Mouse (Mus musculus) neutrophil, adult 5-6 weeks (primary cell): ENCODE results near the gene Adcy5. TPM values are rescaled to one million over a fixed set of nuclear protein-coding genes. Genes with fewer than 3 reads are reported as not detected.

Experiments used
- ATAC-seq: fragments of 151-379, 151-347 bp; 2 replicates; pipeline ENCODE4 v1.8.0; 2017; ENCODE audit warnings: mild to moderate bottlenecking, moderate TSS enrichment; ENCODE audit not compliant: insufficient number of reproducible peaks, poor library complexity, low FRiP score, severe bottlenecking; ENCODE audit errors: extremely low read depth
- total RNA-seq: library from RNA; stranded (forward); fragments of 200-1000 nt; gene quantifications from 2 replicates; pipeline ENCODE4 v1.2.3, GENCODE M21; 2017

The Adcy5 gene
- total RNA-seq, 1 experiment from 2014 or later = 0.12 TPM

DNA sequence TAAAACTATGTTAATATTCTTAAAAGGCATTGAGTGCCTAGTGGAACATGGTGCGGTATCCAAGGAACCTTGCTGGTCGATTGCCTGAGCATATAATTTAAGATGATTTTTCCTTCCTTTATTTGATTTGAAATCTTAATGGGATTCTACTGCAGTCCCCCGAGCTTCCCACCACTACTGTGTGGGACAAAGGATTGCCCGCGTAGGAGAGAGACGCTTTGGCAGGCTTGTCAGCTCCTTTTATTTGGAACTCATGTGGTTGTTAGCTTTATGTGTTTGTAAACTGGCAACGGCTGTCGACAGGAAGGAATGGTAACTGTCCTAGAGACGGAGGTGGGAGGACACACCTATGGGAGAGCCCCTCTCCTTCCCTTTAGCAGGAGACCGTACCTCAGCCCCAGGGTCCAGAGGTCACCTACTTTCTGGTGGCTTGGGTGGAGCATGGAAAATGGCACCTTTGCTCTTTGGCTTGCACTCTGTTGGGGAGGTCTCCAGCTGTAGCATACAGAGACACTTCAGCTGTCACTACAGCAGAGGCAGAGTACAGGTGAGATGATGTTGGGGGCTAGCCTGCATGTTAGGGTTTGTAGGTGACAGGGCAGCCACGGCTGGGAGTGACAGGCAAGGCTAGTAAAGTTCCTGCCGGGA, 84.8 kb downstream of the Adcy5 start:
- ATAC-seq = no peak

GRCm38 (mm10) chr16:35239966-35240730, 85.5 kb downstream of the Adcy5 start:
- ATAC-seq = no peak

DNA sequence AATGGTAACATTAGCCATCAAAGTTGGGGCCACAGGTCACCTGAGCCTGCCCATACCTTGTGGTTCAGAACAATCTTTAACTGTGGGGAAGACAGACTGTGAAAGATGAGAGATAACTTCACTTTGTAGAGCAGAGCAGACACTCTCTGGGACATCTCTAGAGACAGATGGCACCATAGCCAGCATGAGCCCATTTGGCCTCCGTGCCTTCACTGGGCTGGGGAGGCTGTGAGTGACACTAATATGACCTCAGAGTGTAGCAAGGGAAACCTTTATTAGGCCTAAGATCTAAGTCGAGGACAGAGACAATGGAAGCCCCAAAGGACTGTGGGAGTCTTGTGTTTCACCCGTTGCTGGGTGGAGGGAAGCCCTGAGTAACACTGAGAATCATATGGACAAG, 92.7 kb downstream of the Adcy5 start:
- no peak for ATAC-seq

GRCm38 (mm10) chr16:35248825-35249224, 94.1 kb downstream of the Adcy5 start:
- no peak for ATAC-seq

DNA sequence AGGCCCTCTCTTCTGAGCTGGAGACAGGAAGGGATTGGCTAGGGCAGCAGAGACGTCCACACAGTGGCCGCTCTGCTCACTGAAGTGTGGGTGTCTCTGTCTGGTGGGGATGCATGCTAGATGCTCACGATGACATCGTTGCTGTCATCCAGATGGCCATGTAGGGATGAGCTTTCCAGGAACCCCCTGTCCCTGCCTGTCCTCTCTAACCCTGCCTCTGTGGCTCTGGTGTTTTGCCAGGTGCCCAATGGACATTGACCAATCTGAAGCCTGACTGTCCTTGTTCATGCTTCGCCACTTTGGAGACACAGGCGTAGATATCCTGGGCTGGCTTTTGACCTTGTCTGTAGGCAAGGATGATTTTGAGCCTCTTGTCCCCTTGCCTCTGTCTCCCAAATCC, 95.1 kb downstream of the Adcy5 start:
- ATAC-seq = no peak

- no peak for ATAC-seq
Measured at GRCm38 (mm10) chr16:35251690-35252089, 97.0 kb downstream of the Adcy5 start.

DNA sequence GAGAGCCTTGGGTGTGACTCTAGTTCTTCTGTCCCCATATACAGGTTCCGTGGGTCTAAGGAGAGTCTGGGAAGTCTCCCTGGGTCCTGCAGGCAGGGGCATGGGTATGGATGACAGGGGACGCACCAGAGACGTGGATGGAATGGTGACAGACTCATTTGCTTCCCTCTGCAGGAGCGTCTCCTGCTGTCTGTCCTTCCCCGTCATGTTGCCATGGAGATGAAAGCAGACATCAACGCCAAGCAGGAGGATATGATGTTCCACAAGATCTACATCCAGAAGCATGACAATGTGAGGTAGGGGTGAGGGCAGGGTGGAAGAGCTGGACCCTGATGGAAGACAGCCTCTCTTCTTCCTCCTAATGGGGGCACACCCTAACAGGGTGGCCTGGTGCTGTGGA, 98.3 kb downstream of the Adcy5 start:
- no peak for ATAC-seq

GRCm38 (mm10) chr16:35255981-35256380, 101.3 kb downstream of the Adcy5 start:
- ATAC-seq = no peak

DNA sequence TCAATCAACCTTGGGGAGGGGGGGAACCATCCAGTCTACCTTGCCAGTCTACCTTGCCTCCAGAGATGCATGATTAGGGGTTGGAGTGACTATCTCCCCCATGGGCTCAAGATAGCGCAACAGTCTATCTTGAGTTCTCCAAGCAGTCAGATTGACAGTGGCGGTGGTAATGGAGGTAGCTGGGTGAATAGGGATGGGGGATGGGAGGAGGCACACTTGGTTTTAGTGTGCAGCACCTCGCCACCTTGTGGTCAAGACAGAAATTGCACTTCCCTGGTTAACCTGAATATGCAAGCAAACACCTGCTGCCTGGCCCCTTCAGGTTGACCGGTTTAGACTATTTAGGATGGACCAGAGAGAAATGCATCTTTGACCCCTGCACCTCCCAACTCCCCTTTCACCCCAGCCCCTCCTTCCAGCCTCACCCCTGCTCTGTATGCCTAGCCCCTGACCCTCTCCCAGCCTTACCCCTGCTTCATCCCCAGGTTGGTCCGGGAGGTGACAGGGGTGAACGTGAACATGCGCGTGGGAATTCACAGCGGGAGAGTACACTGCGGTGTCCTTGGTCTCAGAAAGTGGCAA, 115.8 kb downstream of the Adcy5 start:
- ATAC-seq = 0 out of 2 replicates have a peak, but pooled peaks have one; percentile 27

GRCm38 (mm10) chr16:35270945-35271344, 116.3 kb downstream of the Adcy5 start:
- no peak for ATAC-seq

DNA sequence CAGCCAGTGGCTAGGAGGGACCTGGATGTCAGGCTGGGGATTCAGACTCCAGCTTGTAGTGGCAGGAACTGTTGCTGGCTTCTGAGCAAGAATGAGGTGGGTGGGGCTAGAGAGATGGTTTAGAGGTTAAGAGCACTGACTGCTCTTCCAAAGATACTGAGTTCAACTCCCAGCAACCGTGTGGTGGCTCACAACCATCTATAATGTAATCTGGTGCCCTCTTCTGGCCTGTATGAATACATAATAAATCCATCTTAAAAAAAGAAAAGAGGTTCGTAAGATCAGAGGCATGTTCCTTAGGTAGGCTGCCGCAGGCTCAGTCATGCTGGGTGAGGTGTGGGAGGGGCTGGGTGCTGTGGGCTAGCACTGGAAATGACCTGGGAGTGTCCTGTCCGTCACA, 116.9 kb downstream of the Adcy5 start:
- no peak for ATAC-seq

DNA sequence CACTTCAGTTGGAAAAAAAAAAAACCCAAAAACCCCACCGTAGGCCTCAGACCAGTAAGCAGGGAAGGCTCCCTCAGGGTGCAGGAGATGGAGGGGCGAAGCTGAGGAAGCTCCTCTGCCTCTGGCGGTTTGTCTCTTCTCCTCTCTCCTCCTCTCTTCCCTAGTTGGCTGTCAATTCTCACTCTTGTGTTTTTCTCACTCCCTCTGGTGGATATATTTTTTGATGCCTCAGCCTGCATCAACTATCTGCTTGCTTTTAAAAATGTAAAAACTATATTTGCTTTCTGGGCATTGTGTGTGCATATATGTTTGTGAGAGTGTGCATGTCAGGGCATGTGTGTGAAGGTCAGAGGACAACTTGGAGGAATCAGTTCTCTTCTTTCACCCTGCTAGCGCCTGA, 117.7 kb downstream of the Adcy5 start:
- ATAC-seq = no peak

GRCm38 (mm10) chr16:35278166-35278565, 123.5 kb downstream of the Adcy5 start:
- no peak for ATAC-seq

DNA sequence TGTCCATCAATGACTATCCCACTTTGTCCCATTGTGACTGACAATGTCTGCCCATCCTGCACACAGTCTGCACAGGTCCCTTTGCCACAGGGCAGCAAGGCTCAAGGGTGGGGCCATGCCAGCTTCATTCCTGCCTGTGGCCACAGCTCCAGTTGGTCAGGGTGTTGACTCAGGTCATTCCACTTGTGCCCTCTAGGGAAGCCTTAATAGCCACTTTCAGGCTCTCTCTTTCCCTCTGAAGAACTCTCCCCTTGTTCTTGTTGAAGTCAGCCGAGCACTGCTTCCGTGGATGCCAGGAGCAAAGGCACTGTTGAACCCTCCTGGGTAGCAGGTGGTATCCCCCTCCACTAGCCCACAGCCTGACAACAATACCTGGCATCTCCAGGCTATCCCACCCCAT, 127.8 kb downstream of the Adcy5 start:
- ATAC-seq = no peak

GRCm38 (mm10) chr16:35285821-35286220, 131.1 kb downstream of the Adcy5 start:
- no peak for ATAC-seq

DNA sequence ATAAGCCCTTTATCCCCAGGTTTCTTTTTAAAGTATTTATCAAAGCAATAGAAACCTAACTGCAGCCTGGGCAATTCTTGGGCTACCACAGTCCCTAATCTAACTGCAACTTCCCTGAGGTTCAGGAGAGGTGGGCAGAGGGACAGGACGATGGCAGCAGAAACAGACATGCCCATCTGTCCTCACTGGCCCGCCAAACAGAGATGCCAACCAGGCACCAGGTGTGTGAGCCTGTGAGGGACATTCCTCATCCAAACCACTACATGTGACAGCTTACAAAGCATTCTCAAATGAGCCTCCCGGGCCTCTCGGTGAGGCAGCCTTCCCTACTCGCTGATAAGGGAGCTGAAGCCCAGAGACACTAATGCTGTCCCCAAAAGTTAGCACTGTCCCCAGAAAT, 132.6 kb downstream of the Adcy5 start:
- ATAC-seq = no peak

DNA sequence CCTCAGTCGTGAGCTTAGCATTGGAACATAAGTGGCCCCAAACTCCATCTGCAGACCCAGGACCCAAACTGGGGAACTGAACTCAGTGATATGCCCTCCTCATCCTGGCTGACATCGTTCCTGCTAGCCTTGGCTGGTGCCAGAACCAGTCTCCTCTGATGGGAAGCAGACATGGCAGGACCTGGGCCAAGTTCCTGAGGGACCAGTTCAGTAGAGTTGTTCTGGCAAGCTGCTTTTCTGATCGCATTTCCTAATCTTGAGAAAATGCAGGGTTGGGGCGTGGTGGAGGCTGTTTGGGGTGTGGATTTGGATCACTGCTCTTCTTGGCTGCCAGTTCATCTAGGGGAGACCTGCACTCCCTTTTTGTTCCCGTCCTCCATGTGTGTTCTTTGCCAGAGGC, 143.1 kb downstream of the Adcy5 start:
- no peak for ATAC-seq

GRCm38 (mm10) chr16:35300156-35300555, 145.5 kb downstream of the Adcy5 start:
- no peak for ATAC-seq

DNA sequence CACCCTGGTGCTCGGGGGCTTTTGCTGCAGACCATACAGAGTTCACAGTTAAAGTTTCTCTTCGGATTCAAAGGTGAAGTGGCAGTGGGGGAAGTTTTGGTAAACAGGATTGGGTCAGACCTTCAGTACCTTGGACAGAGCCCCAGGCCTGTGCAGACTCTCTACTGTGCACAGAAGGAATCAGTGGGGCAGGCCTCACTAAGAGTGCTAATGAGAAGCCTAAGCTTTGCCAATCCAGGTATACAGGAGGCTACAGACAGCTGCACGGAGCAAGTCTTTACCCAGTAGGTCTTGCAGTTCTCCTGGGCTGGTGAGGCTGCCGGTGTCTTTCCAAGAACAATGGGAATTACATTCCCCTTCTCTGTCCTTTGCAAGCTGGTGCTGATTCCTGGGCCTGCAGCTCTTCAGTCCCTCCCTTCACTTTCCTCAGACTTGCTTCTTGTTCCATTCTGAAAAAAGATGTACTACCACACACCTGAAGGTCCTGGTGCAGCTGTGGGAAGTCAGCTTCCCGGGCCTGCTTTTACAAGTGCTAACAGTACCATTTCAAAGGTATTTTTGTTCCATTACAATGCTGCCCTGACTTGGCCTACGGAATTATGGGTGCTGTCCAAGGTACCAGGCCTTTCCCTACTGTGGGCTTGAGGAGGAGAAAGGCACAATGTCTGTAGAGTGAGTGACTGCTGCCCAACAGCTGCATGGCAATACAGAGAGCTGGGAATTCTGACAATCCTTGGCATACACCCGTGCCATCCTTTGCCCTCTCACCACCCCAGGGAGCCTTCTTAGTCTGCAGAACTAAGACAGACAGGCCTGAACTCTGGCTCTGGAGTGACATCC, 148.0 kb downstream of the Adcy5 start:
- ATAC-seq = no peak
